ENCODE assay signal across 20 mouse cellular contexts in genomic region chr13:9184281-9184680, GRCm38 (mm10).
"Had no signal": no experiment of that assay in that cellular context is flagged by ENCODE, and none has a peak within 500 bp of the region (broad histone marks: within the 10 kb centered on the region; RNA-seq: fewer than 3 reads in every experiment).

No protein-coding gene starts in this region.

- H3K4me3 ChIP-seq: midbrain, embryonic 10.5 days; midbrain, embryonic 12.5 days; myocyte; neural tube, embryonic 13.5 days; neural tube, embryonic 15.5 days had no signal

- H3K27ac ChIP-seq: liver, embryonic 14.5 days; midbrain, embryonic 10.5 days; midbrain, embryonic 12.5 days; neural tube, embryonic 13.5 days; neural tube, embryonic 15.5 days had no signal

- DNase-seq: lung, adult 18-20 months; lung, embryonic 14.5 days; lung, postnatal 10 days; lung, postnatal 4 days; midbrain, embryonic 14.5 days; retina, postnatal 1 day; right cerebral cortex, adult 18-20 months; right cerebral cortex, postnatal 25 days; right cerebral cortex, postnatal 4 days; spleen, adult 18-20 months; thymus, adult 18-20 months; thymus, postnatal 14 days; thymus, postnatal 36 days had no signal

- H3K9me3 ChIP-seq: midbrain, embryonic 10.5 days; midbrain, embryonic 12.5 days; neural tube, embryonic 13.5 days; neural tube, embryonic 15.5 days had no signal

- H3K36me3 ChIP-seq: midbrain, embryonic 10.5 days; midbrain, embryonic 12.5 days; neural tube, embryonic 13.5 days; neural tube, embryonic 15.5 days had no signal

- H3K27me3 ChIP-seq: neural tube, embryonic 13.5 days; neural tube, embryonic 15.5 days had no signal

- H3K4me2 ChIP-seq: lung, embryonic 14.5 days; midbrain, embryonic 12.5 days; neural tube, embryonic 13.5 days; neural tube, embryonic 15.5 days had no signal

- H3K9ac ChIP-seq: liver, embryonic 14.5 days; lung, embryonic 14.5 days; midbrain, embryonic 12.5 days; neural tube, embryonic 13.5 days; neural tube, embryonic 15.5 days had no signal

- ATAC-seq: midbrain, embryonic 16.5 days had no signal
